Mouse (Mus musculus): Measurements from ENCODE around the gene Enkd1. TPM values are rescaled to one million over a fixed set of nuclear protein-coding genes. Genes with fewer than 3 reads are reported as not detected.

Gene Enkd1
- polyA plus RNA-seq, 1 experiment, result 84.2 TPM

- Histone ChIP-seq H3K36me3 (ENCODE audit: control insufficient read depth, insufficient read depth, low read length) (no peaks in the 10 kb centered on the region; the same call in 1 of the 2 replicates), H3K4me3 (ENCODE audit: control insufficient read depth, low read depth, low read length) (no peak overlapping the region)
- TF ChIP-seq POLR2A (IDR thresholded peaks at IDR 0.05; ENCODE audit: control insufficient read depth, low read depth, low read length), result no peak
- TF ChIP-seq CTCF (IDR thresholded peaks at IDR 0.05; ENCODE audit: control insufficient read depth, insufficient read depth, insufficient replicate concordance, low read depth, low read length), result no peak
Observed at GRCm38 (mm10) chr8:105661167-105661566, 46.8 kb downstream of the Enkd1 start.

GRCm38 (mm10) chr8:105657641-105658040 lies 50.4 kb downstream of the Enkd1 start:
- TF ChIP-seq POLR2A (IDR thresholded peaks at IDR 0.05; ENCODE audit: control insufficient read depth, low read depth, low read length) (no peak), CTCF (IDR thresholded peaks at IDR 0.05; ENCODE audit: control insufficient read depth, insufficient read depth, insufficient replicate concordance, low read depth, low read length) (no peak)
- H3K36me3 ChIP-seq (ENCODE audit: control insufficient read depth, insufficient read depth, low read length), result no peaks in the 10 kb centered on the region

More at GRCm38 (mm10) chr8:105661167-105661566, 46.8 kb downstream of the Enkd1 start:
- no peaks in the 10 kb centered on the region for H3K27me3 ChIP-seq (ENCODE audit: control insufficient read depth, insufficient read depth, low read length)
- no peaks in the 10 kb centered on the region for H3K4me1 ChIP-seq (ENCODE audit: control insufficient read depth, insufficient read depth, low read length)
- H3K27ac ChIP-seq (ENCODE audit: control insufficient read depth, insufficient read depth, low read depth, low read length), result no peak overlapping the region

More at GRCm38 (mm10) chr8:105657641-105658040, 50.4 kb downstream of the Enkd1 start:
- no peaks in the 10 kb centered on the region for H3K4me1 ChIP-seq (ENCODE audit: control insufficient read depth, insufficient read depth, low read length)
- H3K4me3 ChIP-seq (ENCODE audit: control insufficient read depth, low read depth, low read length), result no peak overlapping the region
- no peak overlapping the region for H3K27ac ChIP-seq (ENCODE audit: control insufficient read depth, insufficient read depth, low read depth, low read length)
- H3K27me3 ChIP-seq (ENCODE audit: control insufficient read depth, insufficient read depth, low read length), result no peaks in the 10 kb centered on the region

Other genes with a start within 250 kb of the Enkd1 start
- gene Tppp3, start 236.7 kb downstream of the Enkd1 start, polyA plus RNA-seq (2012; rRNA removed), result 21.5 and 23.4 TPM in 2 replicates
- 45.4 and 50.1 TPM in 2 replicates for gene Zdhhc1, start 211.3 kb downstream of the Enkd1 start, polyA plus RNA-seq (2012; rRNA removed)
- gene Hsd11b2, start 189.5 kb downstream of the Enkd1 start, polyA plus RNA-seq (2012; rRNA removed), result 0.19 and 0.41 TPM in 2 replicates
- 43.8 and 47.4 TPM in 2 replicates for gene Atp6v0d1, start 142.2 kb downstream of the Enkd1 start, polyA plus RNA-seq (2012; rRNA removed)
- gene Ripor1, start 103.0 kb downstream of the Enkd1 start, polyA plus RNA-seq (2012; rRNA removed), result 5.4 and 6.3 TPM in 2 replicates
- gene Ctcf, start 71.6 kb downstream of the Enkd1 start, polyA plus RNA-seq (2012; rRNA removed), result 6.8 and 7.2 TPM in 2 replicates
- not detected in 2 replicates for gene Agrp, start 70.8 kb downstream of the Enkd1 start, polyA plus RNA-seq (2012; rRNA removed)
- gene Carmil2, start 21.9 kb downstream of the Enkd1 start, polyA plus RNA-seq (2012; rRNA removed), result 1.2 TPM in 2 replicates
- 40.2 and 40.4 TPM in 2 replicates for gene Acd, start 7.1 kb downstream of the Enkd1 start, polyA plus RNA-seq (2012; rRNA removed)
- gene Pard6a, start 7.1 kb downstream of the Enkd1 start, polyA plus RNA-seq (2012; rRNA removed), result 82.9 and 87.7 TPM in 2 replicates
- gene 4933405L10Rik, start 555 bp downstream of the Enkd1 start, polyA plus RNA-seq (2012; rRNA removed), result 55.8 and 60.1 TPM in 2 replicates
- 2.5 and 3.3 TPM in 2 replicates for gene Gfod2, start 50.5 kb upstream of the Enkd1 start, polyA plus RNA-seq (2012; rRNA removed)
- 48.4 and 50.2 TPM in 2 replicates for gene Ranbp10, start 119.1 kb upstream of the Enkd1 start, polyA plus RNA-seq (2012; rRNA removed)
- gene Tsnaxip1, start 119.5 kb upstream of the Enkd1 start, polyA plus RNA-seq (2012; rRNA removed), result 130 and 137 TPM in 2 replicates
- 15.7 and 16.3 TPM in 2 replicates for gene Cenpt, start 145.1 kb upstream of the Enkd1 start, polyA plus RNA-seq (2012; rRNA removed)
- gene Thap11, start 146.9 kb upstream of the Enkd1 start, polyA plus RNA-seq (2012; rRNA removed), result 13.1 and 14.0 TPM in 2 replicates
- gene Nutf2, start 152.4 kb upstream of the Enkd1 start, polyA plus RNA-seq (2012; rRNA removed), result 29.9 and 32.1 TPM in 2 replicates
- 85.5 and 87.8 TPM in 2 replicates for gene Edc4, start 172.7 kb upstream of the Enkd1 start, polyA plus RNA-seq (2012; rRNA removed)
- 3.8 and 5.0 TPM in 2 replicates for gene Nrn1l, start 185.4 kb upstream of the Enkd1 start, polyA plus RNA-seq (2012; rRNA removed)
- 16.7 and 19.4 TPM in 2 replicates for gene Pskh1, start 192.2 kb upstream of the Enkd1 start, polyA plus RNA-seq (2012; rRNA removed)
- 0.91 and 0.96 TPM in 2 replicates for gene Ctrl, start 225.7 kb upstream of the Enkd1 start, polyA plus RNA-seq (2012; rRNA removed)
- gene Psmb10, start 230.2 kb upstream of the Enkd1 start, polyA plus RNA-seq (2012; rRNA removed), result 10.5 and 11.3 TPM in 2 replicates
- gene Lcat, start 235.2 kb upstream of the Enkd1 start, polyA plus RNA-seq (2012; rRNA removed), result 0.84 and 1.6 TPM in 2 replicates